In genomic region chr1:39701274-39701602, GRCm38 (mm10) we compare ENCODE assay signal across 10 mouse cellular contexts. TPM values are rescaled to one million over a fixed set of nuclear protein-coding genes. Genes with fewer than 3 reads are reported as not detected.
DNase-seq lines count a peak whose midpoint lies in the region; ATAC-seq and TF ChIP-seq lines count a peak whose summit lies in the region.
"Had no signal": no experiment of that assay in that cellular context is flagged by ENCODE, and none has a peak within 500 bp of the region (broad histone marks: within the 10 kb centered on the region; RNA-seq: fewer than 3 reads in every experiment).

No protein-coding gene starts in this region.

- no peak overlapping the region for H3K27ac ChIP-seq in gastrocnemius, adult 2 months
- H3K27ac ChIP-seq in lung, postnatal 0 days (ENCODE audit: low read length): no peak overlapping the region
- H3K27ac ChIP-seq in midbrain, embryonic 12.5 days (replicated peaks): peak overlapping the region; percentile 70

- DNase-seq in gastrocnemius, adult 2 months: peak; percentile 30
- DNase-seq in gastrocnemius, adult 18-20 months (ENCODE audit: low spot score): no peak
- DNase-seq in lung, postnatal 0 days (ENCODE audit: low spot score): peak; percentile 50
- no peak for DNase-seq in lung, adult 18-20 months
- peak; percentile 70 for DNase-seq in thymus, postnatal 4 days
- no peak for DNase-seq in cerebellum, adult 11-12 months
- DNase-seq: gastrocnemius, postnatal 36 days had no signal

- intact Hi-C loops in gastrocnemius, adult 2 months (cut with DNase I): no loop called here

- no peak overlapping the region for H3K4me2 ChIP-seq in lung, postnatal 0 days (replicated peaks; ENCODE audit: low read depth, low read length)
- H3K4me2 ChIP-seq in midbrain, embryonic 12.5 days (replicated peaks): peak overlapping the region; percentile 30

- H3K36me3 ChIP-seq in lung, postnatal 0 days (ENCODE audit: insufficient read depth, low read length): no peaks in the 10 kb centered on the region
- no peaks in the 10 kb centered on the region for H3K36me3 ChIP-seq in midbrain, embryonic 12.5 days

- H3K4me1 ChIP-seq in lung, postnatal 0 days (ENCODE audit: insufficient read depth, low read depth, low read length): no peaks in the 10 kb centered on the region
- peaks cover 37% of the 10 kb centered on the region for H3K4me1 ChIP-seq in midbrain, embryonic 12.5 days

- no peak overlapping the region for H3K9ac ChIP-seq in lung, postnatal 0 days (replicated peaks; ENCODE audit: low read depth)
- 0 out of 2 replicates have a peak overlapping the region, but pooled peaks have one; percentile 41 for H3K9ac ChIP-seq in midbrain, embryonic 12.5 days (replicated peaks)

- H3K27me3 ChIP-seq in lung, postnatal 0 days (replicated peaks; ENCODE audit: insufficient read depth, low read length): no peaks in the 10 kb centered on the region
- no peaks in the 10 kb centered on the region; the same call in 1 of the 2 replicates for H3K27me3 ChIP-seq in midbrain, embryonic 12.5 days

- H3K9me3 ChIP-seq in lung, postnatal 0 days (ENCODE audit: low read length): no peaks in the 10 kb centered on the region
- H3K9me3 ChIP-seq in midbrain, embryonic 12.5 days: no peaks in the 10 kb centered on the region

- no peak for TF ChIP-seq CTCF in gastrocnemius, adult 2 months (IDR thresholded peaks at IDR 0.05)
- TF ChIP-seq CTCF in lung, postnatal 0 days (IDR thresholded peaks at IDR 0.05): no peak; the same call in 1 of the 2 replicates

- no peak overlapping the region for H3K4me3 ChIP-seq in gastrocnemius, adult 2 months
- no peak overlapping the region for H3K4me3 ChIP-seq in lung, postnatal 0 days (ENCODE audit: low read depth, low read length)
- H3K4me3 ChIP-seq in midbrain, embryonic 12.5 days: no peak overlapping the region

- 10% methylated on average over 9 of the region's 9 CpGs for WGBS in lung, postnatal 0 days
- WGBS in midbrain, embryonic 12.5 days: 2% methylated on average over 9 of the region's 9 CpGs

- TF ChIP-seq EP300 in lung, postnatal 0 days (IDR thresholded peaks at IDR 0.05): no peak

- ATAC-seq in lung, postnatal 0 days: peak; percentile 29
- ATAC-seq in midbrain, embryonic 12.5 days (ENCODE audit: low FRiP score, low read depth): peak; percentile 83
- ATAC-seq in erythroid progenitor cell, adult 5-6 weeks (replicated peaks; ENCODE audit: low FRiP score, poor library complexity, severe bottlenecking): no peak
- ATAC-seq: activated CD4-positive, CD25-positive, alpha-beta regulatory T cell, adult 4 months had no signal

RNA-seq across cellular contexts. Expression of gene Rfx8, which starts 19.6 kb away (rescaled TPM):
- total RNA-seq in gastrocnemius, adult 2 months (2021): not detected
- total RNA-seq in gastrocnemius, adult 18-20 months (2021): not detected
- 0.24 and 0.27 TPM in 2 replicates for polyA plus RNA-seq in lung, postnatal 0 days (2015; fragmentation: Nextera tagmentation; extraction: Ambion mirVana)
- polyA plus RNA-seq in midbrain, embryonic 12.5 days (2016; fragmentation: Nextera tagmentation; extraction: Ambion mirVana): 0.42 TPM in 1 of 2 replicates, not detected in the other
- total RNA-seq in erythroid progenitor cell, adult 5-6 weeks (2015; ENCODE audit: low replicate concordance): not detected in 2 replicates
- not detected in 2 replicates for total RNA-seq in erythroid progenitor cell, adult 5-6 weeks (2017; ENCODE audit: low replicate concordance)
- total RNA-seq: gastrocnemius, postnatal 36 days had no signal
- polyA plus RNA-seq: activated CD4-positive, CD25-positive, alpha-beta regulatory T cell, adult 4 months had no signal

RNA-seq across cellular contexts. Expression of gene Creg2, which starts 50.0 kb away (rescaled TPM):
- total RNA-seq in gastrocnemius, adult 2 months (2021): under 1 TPM in 1 of 2 experiments, not detected in 1; 0.08 TPM
- total RNA-seq in gastrocnemius, adult 18-20 months (2021): under 1 TPM in 1 of 2 experiments, not detected in 1; 0.02 TPM
- 0.10 and 0.11 TPM in 2 replicates for polyA plus RNA-seq in lung, postnatal 0 days (2015; fragmentation: Nextera tagmentation; extraction: Ambion mirVana)
- polyA plus RNA-seq in midbrain, embryonic 12.5 days (2016; fragmentation: Nextera tagmentation; extraction: Ambion mirVana): 1.9 and 2.1 TPM in 2 replicates
- total RNA-seq in erythroid progenitor cell, adult 5-6 weeks (2015; ENCODE audit: low replicate concordance): not detected in 2 replicates
- not detected in 2 replicates for total RNA-seq in erythroid progenitor cell, adult 5-6 weeks (2017; ENCODE audit: low replicate concordance)
- total RNA-seq: gastrocnemius, postnatal 36 days had no signal

Comparison
In these comparisons a context has a peak if more than half of its experiments do, and no peak if none do; other contexts are left out.
1. DNase-seq: peak in gastrocnemius, adult 2 months (single experiment), lung, postnatal 0 days (single experiment) and thymus, postnatal 4 days (single experiment); none in gastrocnemius, adult 18-20 months (single experiment), lung, adult 18-20 months (0 of 2) and cerebellum, adult 11-12 months (single experiment).